In genomic region chr12:102438983-102439631, GRCm38 (mm10) we compare ENCODE assay signal across 8 mouse cellular contexts. TPM values are rescaled to one million over a fixed set of nuclear protein-coding genes. Genes with fewer than 3 reads are reported as not detected.
DNase-seq lines count a peak whose midpoint lies in the region; ATAC-seq and TF ChIP-seq lines count a peak whose summit lies in the region.

No protein-coding gene starts in this region.

- ATAC-seq in heart, embryonic 15.5 days (replicated peaks; ENCODE audit: insufficient number of reproducible peaks, insufficient read depth, low FRiP score, low read depth) = peak; percentile 17; the same call in 1 of the 2 replicates
- ATAC-seq in G1E (ENCODE audit: extremely low read depth, insufficient number of reproducible peaks, low FRiP score, poor library complexity, severe bottlenecking) = no peak

- H3K9ac ChIP-seq in heart, embryonic 15.5 days = peak overlapping the region; percentile 79

- 3% methylated on average over 20 of the region's 20 CpGs for WGBS in heart, embryonic 15.5 days
- WGBS in hindbrain, embryonic 10.5 days = 3% methylated on average over 20 of the region's 20 CpGs
- 5% methylated on average over 20 of the region's 20 CpGs for WGBS in midbrain, embryonic 10.5 days

- H3K36me3 ChIP-seq in heart, embryonic 15.5 days = no peaks in the 10 kb centered on the region
- no peaks in the 10 kb centered on the region for H3K36me3 ChIP-seq in G1E (replicated peaks)
- H3K36me3 ChIP-seq in hindbrain, embryonic 10.5 days = no peaks in the 10 kb centered on the region
- H3K36me3 ChIP-seq in midbrain, embryonic 10.5 days = no peaks in the 10 kb centered on the region

- DNase-seq in heart, adult 18-20 months = no peak
- DNase-seq in G1E (ENCODE audit: low spot score) = no peak
- DNase-seq in hindbrain, embryonic 10.5 days (ENCODE audit: low spot score) = no peak
- DNase-seq in midbrain, embryonic 10.5 days (ENCODE audit: low spot score) = no peak
- DNase-seq in cerebellum, postnatal 10 days = no peak
- DNase-seq in urinary bladder, postnatal 10 days (ENCODE audit: low spot score) = no peak
- no peak for DNase-seq in adrenal gland, postnatal 14 days

- peaks cover 23% of the 10 kb centered on the region for H3K4me1 ChIP-seq in heart, embryonic 15.5 days (replicated peaks)
- H3K4me1 ChIP-seq in G1E (ENCODE audit: insufficient read depth, low read depth, low read length) = peaks cover 52% of the 10 kb centered on the region
- H3K4me1 ChIP-seq in hindbrain, embryonic 10.5 days (replicated peaks) = peaks cover 22% of the 10 kb centered on the region
- peaks cover 14% of the 10 kb centered on the region for H3K4me1 ChIP-seq in midbrain, embryonic 10.5 days

- H3K27ac ChIP-seq in heart, embryonic 15.5 days = peak overlapping the region; percentile 87
- peak overlapping the region; percentile 86 for H3K27ac ChIP-seq in hindbrain, embryonic 10.5 days
- H3K27ac ChIP-seq in midbrain, embryonic 10.5 days (replicated peaks) = peak overlapping the region; percentile 84

- no peaks in the 10 kb centered on the region for H3K9me3 ChIP-seq in heart, embryonic 15.5 days (replicated peaks)
- H3K9me3 ChIP-seq in G1E (replicated peaks) = no peaks in the 10 kb centered on the region
- no peaks in the 10 kb centered on the region for H3K9me3 ChIP-seq in hindbrain, embryonic 10.5 days
- no peaks in the 10 kb centered on the region for H3K9me3 ChIP-seq in midbrain, embryonic 10.5 days (replicated peaks)

- no peaks in the 10 kb centered on the region for H3K27me3 ChIP-seq in heart, embryonic 15.5 days
- peaks cover 3% of the 10 kb centered on the region; the same call in 1 of the 2 replicates for H3K27me3 ChIP-seq in G1E (ENCODE audit: insufficient read depth, low read length)
- H3K27me3 ChIP-seq in hindbrain, embryonic 10.5 days (ENCODE audit: insufficient read depth, poor library complexity, severe bottlenecking) = no peaks in the 10 kb centered on the region
- H3K27me3 ChIP-seq in midbrain, embryonic 10.5 days (ENCODE audit: low read depth, poor library complexity, severe bottlenecking) = no peaks in the 10 kb centered on the region

- H3K4me2 ChIP-seq in heart, embryonic 15.5 days = peak overlapping the region; percentile 74

- TF ChIP-seq CTCF in G1E (IDR thresholded peaks at IDR 0.05; ENCODE audit: low read depth, low read length) = no peak

- H3K4me3 ChIP-seq in heart, embryonic 15.5 days = peak overlapping the region; percentile 78
- H3K4me3 ChIP-seq in G1E (ENCODE audit: low read depth, low read length) = peak overlapping the region; percentile 72
- H3K4me3 ChIP-seq in hindbrain, embryonic 10.5 days = peak overlapping the region; percentile 67
- peak overlapping the region; percentile 75 for H3K4me3 ChIP-seq in midbrain, embryonic 10.5 days

RNA-seq across cellular contexts. Expression of gene Lgmn, which starts 0.5 kb away (rescaled TPM):
- polyA plus RNA-seq in heart, embryonic 15.5 days (2015; fragmentation: Nextera tagmentation; extraction: Ambion mirVana) = 97.1 and 110 TPM in 2 replicates
- 10 to 100 TPM; 60.6 to 61.5 TPM for total RNA-seq in heart, adult 18-20 months (2021)
- 22.0 and 33.8 TPM in 2 replicates for total RNA-seq in G1E (2014; fragmentation: Nextera tagmentation)
- 14.0 and 17.3 TPM in 2 replicates for total RNA-seq in G1E (2017)
- 1.7 TPM in 2 replicates for polyA plus RNA-seq in G1E (2012)
- 53.9 and 62.5 TPM in 2 replicates for polyA plus RNA-seq in hindbrain, embryonic 10.5 days (2016; fragmentation: Nextera tagmentation; extraction: Ambion mirVana)
- polyA plus RNA-seq in midbrain, embryonic 10.5 days (2016; fragmentation: Nextera tagmentation; extraction: Ambion mirVana) = 46.5 and 50.8 TPM in 2 replicates
- 86.7 and 90.6 TPM in 2 replicates for total RNA-seq in adrenal gland, postnatal 14 days (2021)

RNA-seq across cellular contexts. Expression of gene Golga5, which starts 29.8 kb away (rescaled TPM):
- 24.4 and 26.9 TPM in 2 replicates for polyA plus RNA-seq in heart, embryonic 15.5 days (2015; fragmentation: Nextera tagmentation; extraction: Ambion mirVana)
- 10 to 100 TPM; 25.7 to 28.3 TPM for total RNA-seq in heart, adult 18-20 months (2021)
- total RNA-seq in G1E (2014; fragmentation: Nextera tagmentation) (60.6 and 63.6 TPM in 2 replicates), G1E (2017) (74.1 and 86.3 TPM in 2 replicates)
- 7.5 and 10.1 TPM in 2 replicates for polyA plus RNA-seq in G1E (2012)
- 26.1 and 26.5 TPM in 2 replicates for polyA plus RNA-seq in hindbrain, embryonic 10.5 days (2016; fragmentation: Nextera tagmentation; extraction: Ambion mirVana)
- 24.6 and 30.3 TPM in 2 replicates for polyA plus RNA-seq in midbrain, embryonic 10.5 days (2016; fragmentation: Nextera tagmentation; extraction: Ambion mirVana)
- total RNA-seq in adrenal gland, postnatal 14 days (2021) = 35.0 and 41.2 TPM in 2 replicates

Comparison
In these comparisons a context has a peak if more than half of its experiments do, and no peak if none do; other contexts are left out.
1. RNA of gene Lgmn, which starts 0.5 kb away (polyA plus RNA-seq): 97.1 to 110 TPM in heart, embryonic 15.5 days, 53.9 to 62.5 TPM in hindbrain, embryonic 10.5 days and 46.5 to 50.8 TPM in midbrain, embryonic 10.5 days; 1.7 TPM in G1E; every median in the first group is over 10 times any median in the second.
2. Peak in every context shown above with its lines, with median percentiles within 50 percentile points of each other: H3K27ac ChIP-seq and H3K4me3 ChIP-seq.